Mouse (Mus musculus): ENCODE measurements around the gene Vsir.

The Vsir gene

GRCm38 (mm10) chr10:60346701-60347405, at the start of gene Vsir:
Gene Vsir (plus strand): TSS chr10:60346851.
- Histone ChIP-seq H3K27me3 (ENCODE audit: insufficient read depth, low read length) (peaks cover 23% of the 10 kb centered on the region), H3K36me3 (ENCODE audit: insufficient read depth, low read length) (no peaks in the 10 kb centered on the region), H3K9me3 (ENCODE audit: low read length) (no peaks in the 10 kb centered on the region), H3K4me1 (replicated peaks; ENCODE audit: low read depth, low read length) (peaks cover 55% of the 10 kb centered on the region), H3K4me3 (replicated peaks; ENCODE audit: low read length) (peak within 1 kb of the TSS; percentile 77)
- TF ChIP-seq NANOG (IDR thresholded peaks at IDR 0.05; ENCODE audit: borderline replicate concordance, low read length) (no peak), CTCF (conservative IDR thresholded peaks at IDR 0.05; ENCODE audit: low read length) (no peak; the same call in 1 of the 2 replicates), POU5F1 (IDR thresholded peaks at IDR 0.05; ENCODE audit: borderline replicate concordance, low read length) (no peak)

GRCm38 (mm10) chr10:60299636-60300035, 47.0 kb upstream of the Vsir start:
- Histone ChIP-seq H3K27me3 (ENCODE audit: insufficient read depth, low read length) (no peaks in the 10 kb centered on the region), H3K4me3 (replicated peaks; ENCODE audit: low read length) (peak overlapping the region; percentile 69), H3K9me3 (ENCODE audit: low read length) (no peaks in the 10 kb centered on the region), H3K36me3 (ENCODE audit: insufficient read depth, low read length) (peaks cover 74% of the 10 kb centered on the region), H3K4me1 (replicated peaks; ENCODE audit: low read depth, low read length) (peaks cover 35% of the 10 kb centered on the region)
- TF ChIP-seq CTCF (conservative IDR thresholded peaks at IDR 0.05; ENCODE audit: low read length): no peak
- TF ChIP-seq NANOG (IDR thresholded peaks at IDR 0.05; ENCODE audit: borderline replicate concordance, low read length): no peak
- TF ChIP-seq POU5F1 (IDR thresholded peaks at IDR 0.05; ENCODE audit: borderline replicate concordance, low read length): no peak

GRCm38 (mm10) chr10:60303419-60303818, 43.2 kb upstream of the Vsir start:
- Histone ChIP-seq H3K4me3 (replicated peaks; ENCODE audit: low read length) (no peak overlapping the region), H3K27me3 (ENCODE audit: insufficient read depth, low read length) (no peaks in the 10 kb centered on the region), H3K9me3 (ENCODE audit: low read length) (no peaks in the 10 kb centered on the region), H3K36me3 (ENCODE audit: insufficient read depth, low read length) (peaks cover 42% of the 10 kb centered on the region), H3K4me1 (replicated peaks; ENCODE audit: low read depth, low read length) (peaks cover 45% of the 10 kb centered on the region)
- TF ChIP-seq CTCF (conservative IDR thresholded peaks at IDR 0.05; ENCODE audit: low read length) (no peak), POU5F1 (IDR thresholded peaks at IDR 0.05; ENCODE audit: borderline replicate concordance, low read length) (no peak), NANOG (IDR thresholded peaks at IDR 0.05; ENCODE audit: borderline replicate concordance, low read length) (no peak)

- H3K4me1 ChIP-seq (replicated peaks; ENCODE audit: low read depth, low read length): peaks cover 33% of the 10 kb centered on the region
- peaks cover 26% of the 10 kb centered on the region for H3K36me3 ChIP-seq (ENCODE audit: insufficient read depth, low read length)
- no peaks in the 10 kb centered on the region for H3K9me3 ChIP-seq (ENCODE audit: low read length)
- TF ChIP-seq POU5F1 (IDR thresholded peaks at IDR 0.05; ENCODE audit: borderline replicate concordance, low read length) (no peak), NANOG (IDR thresholded peaks at IDR 0.05; ENCODE audit: borderline replicate concordance, low read length) (no peak), CTCF (conservative IDR thresholded peaks at IDR 0.05; ENCODE audit: low read length) (peak; percentile 44)
- no peaks in the 10 kb centered on the region for H3K27me3 ChIP-seq (ENCODE audit: insufficient read depth, low read length)
- 0 out of 2 replicates have a peak overlapping the region, but pooled peaks have one; percentile 20 for H3K4me3 ChIP-seq (replicated peaks; ENCODE audit: low read length)
These were observed 41.6 kb upstream of the Vsir start for GRCm38 (mm10) chr10:60304854-60305628.

GRCm38 (mm10) chr10:60310629-60311028, 36.0 kb upstream of the Vsir start:
- Histone ChIP-seq H3K36me3 (ENCODE audit: insufficient read depth, low read length) (no peaks in the 10 kb centered on the region), H3K9me3 (ENCODE audit: low read length) (no peaks in the 10 kb centered on the region), H3K27me3 (ENCODE audit: insufficient read depth, low read length) (no peaks in the 10 kb centered on the region), H3K4me3 (replicated peaks; ENCODE audit: low read length) (no peak overlapping the region), H3K4me1 (replicated peaks; ENCODE audit: low read depth, low read length) (peaks cover 8% of the 10 kb centered on the region)
- TF ChIP-seq NANOG (IDR thresholded peaks at IDR 0.05; ENCODE audit: borderline replicate concordance, low read length) (no peak), POU5F1 (IDR thresholded peaks at IDR 0.05; ENCODE audit: borderline replicate concordance, low read length) (no peak), CTCF (conservative IDR thresholded peaks at IDR 0.05; ENCODE audit: low read length) (no peak)

- H3K9me3 ChIP-seq (ENCODE audit: low read length): no peaks in the 10 kb centered on the region
- no peaks in the 10 kb centered on the region for H3K36me3 ChIP-seq (ENCODE audit: insufficient read depth, low read length)
- no peaks in the 10 kb centered on the region for H3K27me3 ChIP-seq (ENCODE audit: insufficient read depth, low read length)
- no peaks in the 10 kb centered on the region; the same call in 1 of the 2 replicates for H3K4me1 ChIP-seq (replicated peaks; ENCODE audit: low read depth, low read length)
- TF ChIP-seq POU5F1 (IDR thresholded peaks at IDR 0.05; ENCODE audit: borderline replicate concordance, low read length) (no peak), CTCF (conservative IDR thresholded peaks at IDR 0.05; ENCODE audit: low read length) (no peak), NANOG (IDR thresholded peaks at IDR 0.05; ENCODE audit: borderline replicate concordance, low read length) (no peak)
- no peak overlapping the region for H3K4me3 ChIP-seq (replicated peaks; ENCODE audit: low read length)
These were observed 33.0 kb upstream of the Vsir start for GRCm38 (mm10) chr10:60313606-60314005.

- H3K9me3 ChIP-seq (ENCODE audit: low read length): no peaks in the 10 kb centered on the region
- H3K36me3 ChIP-seq (ENCODE audit: insufficient read depth, low read length): no peaks in the 10 kb centered on the region
- H3K4me3 ChIP-seq (replicated peaks; ENCODE audit: low read length): no peak overlapping the region
- no peaks in the 10 kb centered on the region for H3K27me3 ChIP-seq (ENCODE audit: insufficient read depth, low read length)
- TF ChIP-seq POU5F1 (IDR thresholded peaks at IDR 0.05; ENCODE audit: borderline replicate concordance, low read length) (no peak), NANOG (IDR thresholded peaks at IDR 0.05; ENCODE audit: borderline replicate concordance, low read length) (no peak)
- no peaks in the 10 kb centered on the region; the same call in 1 of the 2 replicates for H3K4me1 ChIP-seq (replicated peaks; ENCODE audit: low read depth, low read length)
These were observed 30.5 kb upstream of the Vsir start for GRCm38 (mm10) chr10:60316166-60316565.

- Histone ChIP-seq H3K9me3 (ENCODE audit: low read length) (no peaks in the 10 kb centered on the region), H3K27me3 (ENCODE audit: insufficient read depth, low read length) (peaks cover 17% of the 10 kb centered on the region), H3K4me1 (replicated peaks; ENCODE audit: low read depth, low read length) (peaks cover 7% of the 10 kb centered on the region; the same call in 1 of the 2 replicates), H3K36me3 (ENCODE audit: insufficient read depth, low read length) (no peaks in the 10 kb centered on the region), H3K4me3 (replicated peaks; ENCODE audit: low read length) (no peak overlapping the region)
- TF ChIP-seq NANOG (IDR thresholded peaks at IDR 0.05; ENCODE audit: borderline replicate concordance, low read length) (no peak), POU5F1 (IDR thresholded peaks at IDR 0.05; ENCODE audit: borderline replicate concordance, low read length) (no peak), CTCF (conservative IDR thresholded peaks at IDR 0.05; ENCODE audit: low read length) (no peak)
These were observed 17.5 kb upstream of the Vsir start for GRCm38 (mm10) chr10:60328963-60329650.

All from E14TG2a.4 (cell line).